Mouse (Mus musculus): ENCODE measurements around the gene Etv3.

Gene Etv3

GRCm38 (mm10) chr3:87556109-87556531, 30.9 kb downstream of the Etv3 start:
- no peak for DNase-seq (ENCODE audit: low read depth, low spot score)

- DNase-seq (ENCODE audit: low read depth, low spot score) = no peak
These were observed 31.6 kb downstream of the Etv3 start for GRCm38 (mm10) chr3:87556668-87557278.

GRCm38 (mm10) chr3:87560156-87560555, 34.9 kb downstream of the Etv3 start:
- no peak for DNase-seq (ENCODE audit: low read depth, low spot score)

- no peak for DNase-seq (ENCODE audit: low read depth, low spot score)
These were observed 36.2 kb downstream of the Etv3 start for GRCm38 (mm10) chr3:87561434-87561833.

- DNase-seq (ENCODE audit: low read depth, low spot score) = peak; percentile 79
These were observed 37.2 kb downstream of the Etv3 start for GRCm38 (mm10) chr3:87562370-87562769.

- DNase-seq (ENCODE audit: low read depth, low spot score) = no peak
These were observed 38.3 kb downstream of the Etv3 start for GRCm38 (mm10) chr3:87563466-87563865.

- no peak for DNase-seq (ENCODE audit: low read depth, low spot score)
These were observed 40.4 kb downstream of the Etv3 start for GRCm38 (mm10) chr3:87565623-87566022.

GRCm38 (mm10) chr3:87566066-87566465, 40.9 kb downstream of the Etv3 start:
- DNase-seq (ENCODE audit: low read depth, low spot score) = peak; percentile 71

GRCm38 (mm10) chr3:87567497-87567896, 42.3 kb downstream of the Etv3 start:
- no peak for DNase-seq (ENCODE audit: low read depth, low spot score)

- DNase-seq (ENCODE audit: low read depth, low spot score) = no peak
These were observed 43.5 kb downstream of the Etv3 start for GRCm38 (mm10) chr3:87568681-87569080.

GRCm38 (mm10) chr3:87575766-87576165, 50.6 kb downstream of the Etv3 start:
- no peak for DNase-seq (ENCODE audit: low read depth, low spot score)

GRCm38 (mm10) chr3:87582259-87582658, 57.1 kb downstream of the Etv3 start:
- DNase-seq (ENCODE audit: low read depth, low spot score) = no peak
